Mouse (Mus musculus): ENCODE measurements around the gene Ucp2.

DNA sequence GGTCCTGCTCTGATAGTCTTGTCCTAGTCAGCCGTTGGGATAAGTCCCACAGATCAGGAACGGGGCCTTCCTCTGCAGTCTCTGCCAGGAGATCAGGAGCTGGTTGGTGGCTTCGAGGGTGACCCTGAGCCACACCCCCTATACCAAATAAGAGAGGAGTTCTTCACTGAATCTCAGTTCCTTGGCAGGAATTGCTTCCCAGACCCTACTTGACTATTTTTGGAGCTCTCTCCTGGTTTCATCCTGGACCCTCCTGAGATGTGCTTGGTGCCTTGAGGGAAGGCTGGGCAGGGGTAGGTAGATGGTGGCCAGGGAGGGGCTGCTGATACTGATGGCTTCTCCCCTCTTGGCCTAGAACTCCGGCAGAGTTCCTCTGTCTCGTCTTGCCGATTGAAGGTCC is 3.2 kb downstream of the Ucp2 start:
- TF ChIP-seq POLR2A (IDR thresholded peaks at IDR 0.05; ENCODE audit: extremely low read depth, insufficient read depth, low read length) (no peak), CTCF (IDR thresholded peaks at IDR 0.05; ENCODE audit: extremely low read depth, insufficient read depth, low read length) (no peak)

Measured in cortical plate, adult 2 months (tissue).